Mouse (Mus musculus): ENCODE measurements around the gene Med29. TPM values are rescaled to one million over a fixed set of nuclear protein-coding genes. Genes with fewer than 3 reads are reported as not detected.
"Not testable (repeated sequence)": the region's sequence is repeated elsewhere in the genome, so short reads cannot be mapped to it uniquely, and the experiment has no call there.

The Med29 gene
- polyA plus RNA-seq, 1 experiment from 2014 or later: 44.6 TPM

- Histone ChIP-seq H3K27ac (replicated peaks) (no peak overlapping the region), H3K36me3 (peaks cover 52% of the 10 kb centered on the region), H3K4me3 (no peak overlapping the region), H3K4me1 (peaks cover 20% of the 10 kb centered on the region), H3K4me2 (replicated peaks) (no peak overlapping the region), H3K9me3 (no peaks in the 10 kb centered on the region), H3K9ac (replicated peaks) (no peak overlapping the region), H3K27me3 (no peaks in the 10 kb centered on the region)
- 96% methylated on average over 3 of the region's 3 CpGs for WGBS
- no peak for ATAC-seq (replicated peaks)
Observed at GRCm38 (mm10) chr7:28390331-28390730, 2.2 kb downstream of the Med29 start.

DNA sequence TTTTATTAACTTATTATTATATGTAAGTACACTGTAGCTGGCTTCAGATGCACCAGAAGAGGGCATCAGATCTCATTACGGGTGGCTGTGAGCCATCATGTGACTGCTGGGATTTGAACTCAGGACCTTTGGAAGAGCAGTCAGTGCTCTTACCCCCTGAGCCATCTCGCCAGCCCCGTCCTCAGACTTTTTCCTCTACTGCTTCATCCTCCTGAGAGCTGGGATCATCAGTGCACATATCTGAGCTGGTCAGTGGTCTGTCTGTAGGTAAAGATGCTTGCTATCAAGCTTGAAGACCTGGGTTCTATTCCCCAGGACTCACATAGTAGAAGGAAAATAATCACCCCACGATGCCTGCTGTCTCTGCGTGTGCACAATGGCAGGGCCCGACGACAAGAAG, 5.1 kb downstream of the Med29 start:
- not testable (repeated sequence) for H3K27me3 ChIP-seq; ATAC-seq (replicated peaks); H3K4me3 ChIP-seq; H3K27ac ChIP-seq (replicated peaks); H3K9ac ChIP-seq (replicated peaks); H3K9me3 ChIP-seq; H3K4me2 ChIP-seq (replicated peaks)
- Histone ChIP-seq H3K36me3 (peaks cover 48% of the 10 kb centered on the region), H3K4me1 (peaks cover 14% of the 10 kb centered on the region)
- WGBS: 85% methylated on average over 7 of the region's 7 CpGs

- H3K4me1 ChIP-seq: peaks cover 18% of the 10 kb centered on the region
- not testable (repeated sequence) for H3K27ac ChIP-seq (replicated peaks); H3K9ac ChIP-seq (replicated peaks); H3K4me3 ChIP-seq; H3K27me3 ChIP-seq; ATAC-seq (replicated peaks); H3K4me2 ChIP-seq (replicated peaks); H3K9me3 ChIP-seq
- 79% methylated on average over 6 of the region's 6 CpGs for WGBS
- H3K36me3 ChIP-seq: peaks cover 48% of the 10 kb centered on the region
Observed at GRCm38 (mm10) chr7:28386877-28387276, 5.6 kb downstream of the Med29 start.

DNA sequence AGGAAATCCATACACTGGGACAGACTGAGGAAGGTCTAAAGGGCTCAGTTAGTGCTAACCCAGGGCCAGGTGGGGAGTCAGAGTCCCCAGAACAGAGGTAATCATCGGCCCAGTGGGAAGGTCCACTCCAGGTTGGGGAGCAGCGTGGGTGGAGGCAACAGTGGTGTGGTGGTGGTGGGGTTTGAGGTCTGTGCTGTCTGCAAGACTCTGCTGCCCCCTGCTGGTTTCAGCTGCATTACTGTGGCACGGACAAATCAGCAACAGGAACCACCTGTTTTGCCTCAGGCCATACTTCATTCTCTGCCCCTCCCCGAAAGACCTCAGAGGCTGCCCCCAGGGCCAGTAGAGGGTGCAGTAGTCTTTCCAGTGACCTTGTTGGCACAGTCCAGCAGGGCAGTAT, 6.0 kb downstream of the Med29 start:
- Histone ChIP-seq H3K27me3 (no peaks in the 10 kb centered on the region), H3K9ac (replicated peaks) (no peak overlapping the region), H3K27ac (replicated peaks) (no peak overlapping the region), H3K4me3 (no peak overlapping the region), H3K4me1 (peaks cover 18% of the 10 kb centered on the region), H3K9me3 (no peaks in the 10 kb centered on the region), H3K4me2 (replicated peaks) (no peak overlapping the region), H3K36me3 (peaks cover 48% of the 10 kb centered on the region)
- WGBS: 19% methylated on average over 4 of the region's 4 CpGs
- peak; percentile 59 for ATAC-seq (replicated peaks)

- Histone ChIP-seq H3K4me1 (peaks cover 18% of the 10 kb centered on the region), H3K4me2 (replicated peaks) (no peak overlapping the region), H3K9me3 (no peaks in the 10 kb centered on the region), H3K36me3 (peaks cover 48% of the 10 kb centered on the region), H3K27me3 (no peaks in the 10 kb centered on the region), H3K4me3 (no peak overlapping the region), H3K9ac (replicated peaks) (no peak overlapping the region), H3K27ac (replicated peaks) (no peak overlapping the region)
- ATAC-seq (replicated peaks): no peak
- WGBS: 88% methylated on average over 7 of the region's 7 CpGs
Observed at GRCm38 (mm10) chr7:28386007-28386406, 6.5 kb downstream of the Med29 start.

DNA sequence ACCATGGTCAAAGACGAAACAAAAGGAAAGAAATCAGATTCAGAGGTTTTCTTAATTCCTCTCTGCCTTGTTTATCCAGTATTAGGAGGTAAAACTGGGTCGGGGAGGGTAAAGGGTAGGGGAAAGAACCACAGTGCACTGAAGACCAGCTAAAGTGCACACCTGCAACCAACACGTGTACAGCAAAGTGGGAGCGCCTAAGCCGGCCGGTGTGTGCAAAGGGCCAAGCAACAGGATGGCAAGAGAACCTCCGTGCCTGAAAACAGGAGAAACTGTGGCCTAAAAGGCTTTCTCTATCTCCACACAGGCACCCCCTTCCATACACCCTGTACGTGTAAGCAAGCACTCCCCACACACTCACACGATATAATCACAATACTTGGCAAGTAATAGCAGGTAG, 7.3 kb downstream of the Med29 start:
- Histone ChIP-seq H3K4me3 (no peak overlapping the region), H3K4me1 (peaks cover 21% of the 10 kb centered on the region), H3K27me3 (no peaks in the 10 kb centered on the region), H3K27ac (replicated peaks) (no peak overlapping the region), H3K36me3 (peaks cover 41% of the 10 kb centered on the region), H3K9me3 (no peaks in the 10 kb centered on the region), H3K4me2 (replicated peaks) (no peak overlapping the region), H3K9ac (replicated peaks) (no peak overlapping the region)
- ATAC-seq (replicated peaks): no peak
- WGBS: 94% methylated on average over 9 of the region's 9 CpGs

DNA sequence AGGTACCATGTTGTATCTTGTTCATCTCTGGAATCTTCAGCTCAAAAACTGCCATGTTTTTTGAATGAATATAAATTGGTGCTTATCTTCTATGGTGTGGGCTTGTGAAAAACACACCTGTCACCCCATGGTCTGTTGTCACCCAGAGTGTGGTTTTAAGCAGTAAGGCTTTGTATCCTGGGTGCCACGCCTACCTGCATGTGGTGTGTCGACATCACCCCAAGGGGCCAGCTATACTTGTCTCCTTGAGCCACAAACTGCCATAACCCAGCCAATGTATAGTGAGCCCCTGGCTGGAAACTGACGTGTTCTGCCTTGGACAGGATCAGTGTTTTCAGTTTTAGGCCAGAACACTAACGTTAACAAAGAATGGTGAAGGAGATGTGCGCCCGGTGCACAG, 8.3 kb downstream of the Med29 start:
- H3K4me1 ChIP-seq: peaks cover 26% of the 10 kb centered on the region
- 80% methylated on average over 6 of the region's 6 CpGs for WGBS
- no peaks in the 10 kb centered on the region for H3K27me3 ChIP-seq
- H3K9me3 ChIP-seq: no peaks in the 10 kb centered on the region
- H3K4me3 ChIP-seq: no peak overlapping the region
- H3K27ac ChIP-seq (replicated peaks): no peak overlapping the region
- no peak overlapping the region for H3K4me2 ChIP-seq (replicated peaks)
- H3K36me3 ChIP-seq: peaks cover 33% of the 10 kb centered on the region
- H3K9ac ChIP-seq (replicated peaks): no peak overlapping the region
- ATAC-seq (replicated peaks): no peak

DNA sequence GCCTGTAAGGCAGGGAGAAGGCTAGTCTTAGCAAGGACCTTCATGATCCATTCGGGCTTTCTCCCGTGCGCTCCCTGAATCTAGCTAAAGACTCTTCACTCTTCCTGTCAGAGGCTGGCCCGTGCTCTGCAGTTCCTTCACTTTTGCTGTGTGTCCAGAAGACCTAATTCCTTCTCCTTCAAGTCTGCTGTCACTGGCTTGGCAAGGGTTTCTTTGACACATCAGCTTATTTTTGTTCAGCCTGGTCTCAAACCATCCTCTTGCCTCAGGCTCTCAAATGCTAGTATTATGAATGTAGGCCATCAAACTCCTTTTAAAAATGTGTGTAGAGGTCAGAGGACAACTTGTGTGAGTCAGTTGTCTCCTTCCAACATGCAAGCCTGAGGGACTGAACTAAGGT, 8.9 kb downstream of the Med29 start:
- Histone ChIP-seq H3K27ac (replicated peaks) (no peak overlapping the region), H3K36me3 (peaks cover 27% of the 10 kb centered on the region), H3K9me3 (no peaks in the 10 kb centered on the region), H3K27me3 (no peaks in the 10 kb centered on the region), H3K4me1 (peaks cover 32% of the 10 kb centered on the region), H3K9ac (replicated peaks) (no peak overlapping the region), H3K4me2 (replicated peaks) (no peak overlapping the region), H3K4me3 (no peak overlapping the region)
- WGBS: 87% methylated on average over 4 of the region's 4 CpGs
- no peak for ATAC-seq (replicated peaks)

DNA sequence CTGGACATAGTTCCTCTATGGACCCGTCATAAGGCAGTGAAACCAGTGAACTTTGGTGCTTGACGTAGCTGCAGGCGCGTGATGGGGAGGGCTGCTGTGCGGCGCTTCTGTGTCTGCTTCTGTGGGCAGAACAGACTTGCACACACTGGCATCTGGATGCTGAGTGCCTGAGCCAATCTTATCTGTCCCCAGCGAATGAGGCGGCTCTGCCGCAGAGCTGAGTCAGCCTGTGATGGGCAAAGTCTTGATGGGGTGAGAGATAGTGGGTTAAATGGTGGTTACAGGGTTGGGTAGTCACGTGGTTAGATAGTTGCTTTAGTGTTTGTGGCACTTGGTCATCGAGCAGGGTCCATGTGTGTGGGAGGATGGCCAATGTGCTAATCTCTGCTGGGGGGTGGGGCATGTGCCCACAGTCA, 9.5 kb downstream of the Med29 start:
- H3K4me3 ChIP-seq: no peak overlapping the region
- H3K36me3 ChIP-seq: peaks cover 21% of the 10 kb centered on the region
- no peaks in the 10 kb centered on the region for H3K9me3 ChIP-seq
- no peak overlapping the region for H3K27ac ChIP-seq (replicated peaks)
- H3K4me2 ChIP-seq (replicated peaks): no peak overlapping the region
- no peak for ATAC-seq (replicated peaks)
- WGBS: 74% methylated on average over 11 of the region's 11 CpGs
- H3K4me1 ChIP-seq: peaks cover 38% of the 10 kb centered on the region
- H3K27me3 ChIP-seq: no peaks in the 10 kb centered on the region
- no peak overlapping the region for H3K9ac ChIP-seq (replicated peaks)

- 68% methylated on average over 9 of the region's 12 CpGs for WGBS
- H3K4me1 ChIP-seq: peaks cover 44% of the 10 kb centered on the region
- H3K9me3 ChIP-seq: no peaks in the 10 kb centered on the region
- no peak overlapping the region for H3K4me3 ChIP-seq
- peaks cover 16% of the 10 kb centered on the region for H3K36me3 ChIP-seq
- H3K9ac ChIP-seq (replicated peaks): no peak overlapping the region
- H3K4me2 ChIP-seq (replicated peaks): peak overlapping the region; percentile 45
- no peaks in the 10 kb centered on the region for H3K27me3 ChIP-seq
- ATAC-seq (replicated peaks): no peak
- H3K27ac ChIP-seq (replicated peaks): peak overlapping the region; percentile 42; the same call in 1 of the 2 replicates
Observed at GRCm38 (mm10) chr7:28382347-28382951, 10.1 kb downstream of the Med29 start.

DNA sequence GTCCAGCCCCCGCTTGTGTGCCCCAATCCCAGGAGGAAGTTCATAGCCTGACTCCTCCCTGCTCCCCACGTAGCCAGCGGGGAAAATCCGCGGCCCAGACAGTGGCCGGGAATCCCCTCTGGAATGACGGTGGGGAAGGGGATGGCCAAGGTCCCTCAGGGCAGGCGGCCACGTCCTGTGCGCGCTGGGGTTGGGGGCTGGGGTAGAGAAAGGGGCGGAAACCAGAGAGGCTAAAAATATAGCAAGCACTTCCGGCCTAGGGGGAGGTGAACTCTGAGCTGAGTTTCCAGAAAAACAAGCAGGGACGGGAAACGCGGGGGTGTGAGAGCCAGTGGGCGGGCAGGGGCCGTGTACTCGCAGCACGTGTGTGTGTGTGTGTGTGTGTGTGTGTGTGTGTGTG, 10.6 kb downstream of the Med29 start:
- peaks cover 13% of the 10 kb centered on the region for H3K36me3 ChIP-seq
- no peak for ATAC-seq (replicated peaks)
- 4% methylated on average over 20 of the region's 20 CpGs for WGBS
- H3K27me3 ChIP-seq: no peaks in the 10 kb centered on the region
- peak overlapping the region; percentile 45 for H3K4me2 ChIP-seq (replicated peaks)
- H3K9me3 ChIP-seq: no peaks in the 10 kb centered on the region
- H3K9ac ChIP-seq (replicated peaks): peak overlapping the region; percentile 41
- H3K4me3 ChIP-seq: peak overlapping the region; percentile 24
- peaks cover 48% of the 10 kb centered on the region for H3K4me1 ChIP-seq
- peak overlapping the region; percentile 42 for H3K27ac ChIP-seq (replicated peaks)

GRCm38 (mm10) chr7:28381017-28381790, 11.3 kb downstream of the Med29 start:
- peak overlapping the region; percentile 45 for H3K4me2 ChIP-seq (replicated peaks)
- peaks cover 52% of the 10 kb centered on the region for H3K4me1 ChIP-seq
- 0 out of 2 replicates have a peak overlapping the region, but pooled peaks have one; percentile 1 for H3K9ac ChIP-seq (replicated peaks)
- ATAC-seq (replicated peaks): no peak; the same call in 1 of the 2 replicates
- peak overlapping the region; percentile 4; the same call in 1 of the 2 replicates for H3K4me3 ChIP-seq
- H3K36me3 ChIP-seq: peaks cover 11% of the 10 kb centered on the region
- 7% methylated on average over 30 of the region's 30 CpGs for WGBS
- peak overlapping the region; percentile 42 for H3K27ac ChIP-seq (replicated peaks)
- H3K27me3 ChIP-seq: no peaks in the 10 kb centered on the region
- no peaks in the 10 kb centered on the region for H3K9me3 ChIP-seq

Measured in forebrain, embryonic 15.5 days (tissue).